Mouse (Mus musculus) heart, adult 2 months (tissue): ENCODE data around the gene Gm20388. TPM values are rescaled to one million over a fixed set of nuclear protein-coding genes. Genes with fewer than 3 reads are reported as not detected.

Source experiments
- DNase-seq, 2 experiments: peaks; one replicate each; pipeline ENCODE4 v3.0.0; 2021
- H3K27ac ChIP-seq: fragments of 200-600 bp; 2 replicates; pipeline ENCODE4 v1.8.1; 2022
- H3K27me3 ChIP-seq: fragments of 200-500 bp; 2 replicates; pipeline ENCODE4 v1.6.1; 2012; ENCODE audit warnings: mild to moderate bottlenecking, low read length, inconsistent platforms, mixed read lengths; ENCODE audit not compliant: control insufficient read depth, insufficient read depth
- H3K36me3 ChIP-seq: fragments of 200-500 bp; 2 replicates; pipeline ENCODE4 v1.6.1; 2012; ENCODE audit warnings: low read length, inconsistent platforms; ENCODE audit not compliant: control insufficient read depth, insufficient read depth
- H3K4me1 ChIP-seq: fragments of 200-500 bp; 2 replicates; pipeline ENCODE4 v1.6.1; 2011; ENCODE audit warnings: low read length; ENCODE audit not compliant: control insufficient read depth, insufficient read depth
- H3K4me3 ChIP-seq: fragments of 200-600 bp; 2 replicates; pipeline ENCODE4 v1.8.1; 2022
- H3K79me2 ChIP-seq: fragments of 200-500 bp; replicated peaks from 2 replicates; pipeline ENCODE4 v1.6.1; 2012; ENCODE audit warnings: mild to moderate bottlenecking, inconsistent platforms, low read length, moderate library complexity, mixed read lengths; ENCODE audit not compliant: control insufficient read depth, insufficient read depth
- H3K9ac ChIP-seq: fragments of 200-500 bp; 2 replicates; pipeline ENCODE4 v1.6.1; 2012; ENCODE audit warnings: low read depth, mild to moderate bottlenecking, control low read depth, inconsistent platforms, low read length, mixed read lengths
- CTCF ChIP-seq: fragments of 200-600 bp; IDR thresholded peaks from 2 replicates; pipeline ENCODE4 v1.8.1; 2022; ENCODE audit warnings: antibody characterized with exemption, mild to moderate bottlenecking, moderate library complexity
- EP300 ChIP-seq: fragments of 200-500 bp; IDR thresholded peaks from 2 replicates; pipeline ENCODE4 v1.6.1; 2011; ENCODE audit warnings: low read depth, low read length, control low read depth; ENCODE audit not compliant: insufficient read depth
- POLR2A ChIP-seq: fragments of 200-500 bp; IDR thresholded peaks from 2 replicates; pipeline ENCODE4 v1.6.1; 2011; ENCODE audit warnings: mild to moderate bottlenecking, low read depth, low read length, control low read depth; ENCODE audit not compliant: insufficient read depth
- WGBS: fragments of 180-500 bp; shearing (Covaris S2); methylation state at CpG from one replicate; pipeline ENCODE4 v1.1.7; 2018; 5-methylcytosine and 5-hydroxymethylcytosine counted together
- intact Hi-C: fragments of 180-260 bp; cut with DNase I; formaldehyde crosslinking; loops from one replicate; pipeline ENCODE4 v1.15.1; 2025
- polyA plus RNA-seq: library from polyadenylated mRNA; depleted of rRNA; stranded (reverse); fragments of >200 nt; gene quantifications from 2 replicates; pipeline ENCODE4 v1.2.3, GENCODE M21; 2012
- total RNA-seq, 2 experiments: library from RNA; stranded (reverse); gene quantifications; 2 replicates each; pipeline ENCODE4 v1.2.3; 2021

Gm20388 gene
- total and polyA plus RNA-seq, 3 experiments, result 1.8 to 32.3 TPM; not detected in 1

DNA sequence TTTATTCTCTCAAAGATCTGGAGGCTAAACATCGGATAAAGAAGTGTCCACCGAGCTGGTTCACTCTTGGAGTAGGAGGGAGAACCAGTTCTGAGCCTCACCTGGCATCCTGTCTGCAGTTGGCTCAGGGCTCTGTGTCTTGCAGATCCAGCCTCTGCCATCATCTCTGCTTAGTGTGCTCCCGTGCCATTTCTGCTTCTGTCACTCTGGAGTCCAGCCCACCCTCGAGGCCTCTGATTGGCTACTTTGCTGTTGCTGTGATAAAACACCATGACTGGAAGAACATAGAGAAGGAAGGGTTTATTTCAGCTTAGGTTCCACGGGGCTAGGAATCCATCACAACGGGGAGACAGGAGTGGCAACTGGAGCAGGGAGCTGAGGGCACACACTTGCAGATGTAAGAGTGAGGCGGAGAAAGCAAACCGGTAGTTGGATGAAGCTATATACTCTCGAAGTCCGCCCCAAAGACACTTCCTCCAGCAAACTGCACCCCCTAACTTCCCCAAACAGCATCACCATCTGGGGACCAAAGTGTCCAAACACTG, 1119.9 kb downstream of the Gm20388 start:
- DNase-seq, result no peak
- intact Hi-C loops, result no loop called here
- no peaks in the 10 kb centered on the region for H3K79me2 ChIP-seq
- H3K4me1 ChIP-seq, result peaks cover 5% of the 10 kb centered on the region
- no peak overlapping the region for H3K9ac ChIP-seq
- no peak overlapping the region for H3K4me3 ChIP-seq
- TF ChIP-seq EP300 (no peak), CTCF (no peak), POLR2A (no peak)
- 0 out of 2 replicates have a peak, but pooled peaks cover 2% of the 10 kb centered on the region for H3K27me3 ChIP-seq
- no peaks in the 10 kb centered on the region for H3K36me3 ChIP-seq
- no peak overlapping the region for H3K27ac ChIP-seq
- WGBS, result 61% methylated on average over 10 of the region's 10 CpGs

DNA sequence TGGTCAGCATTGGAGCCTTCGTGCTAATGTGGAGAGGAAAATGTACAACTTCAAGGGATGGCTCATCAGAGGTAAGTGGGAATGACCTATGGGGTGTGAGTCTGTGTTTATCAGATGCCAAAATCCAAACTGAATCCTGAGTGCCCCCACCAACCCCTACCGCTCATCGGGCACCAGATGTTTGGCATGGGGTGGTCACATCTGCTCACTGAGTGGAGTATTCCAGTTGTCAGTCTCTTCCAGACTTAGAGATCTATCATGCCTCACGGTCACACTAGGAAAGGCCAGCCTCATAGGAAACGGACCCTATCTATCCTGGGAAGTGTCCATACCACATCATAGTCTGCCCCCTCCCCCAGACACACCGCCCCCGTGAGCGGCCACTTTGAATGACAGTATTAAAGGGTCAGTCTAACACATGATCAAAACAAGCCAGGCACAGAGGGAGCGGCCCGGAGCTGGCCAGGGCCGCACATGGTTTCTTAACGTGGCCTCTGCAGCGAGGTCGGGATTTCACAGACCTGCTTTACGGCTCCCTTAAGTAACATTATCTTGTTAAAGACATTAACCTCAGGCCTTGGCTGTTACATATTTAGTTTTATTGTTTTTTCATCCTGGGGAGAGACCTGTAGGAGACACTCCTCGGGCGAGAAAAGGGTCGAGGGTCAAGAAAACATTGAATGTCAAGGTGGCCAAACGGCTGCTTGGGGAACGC, 1122.8 kb downstream of the Gm20388 start:
- Histone ChIP-seq H3K4me3 (no peak overlapping the region), H3K9ac (no peak overlapping the region), H3K79me2 (no peaks in the 10 kb centered on the region), H3K4me1 (peaks cover under 1% of the 10 kb centered on the region), H3K27ac (no peak overlapping the region), H3K36me3 (no peaks in the 10 kb centered on the region), H3K27me3 (0 out of 2 replicates have a peak, but pooled peaks cover 2% of the 10 kb centered on the region)
- no peak for DNase-seq
- TF ChIP-seq CTCF, result no peak
- no peak for TF ChIP-seq EP300
- TF ChIP-seq POLR2A, result no peak
- intact Hi-C loops, result no loop called here
- 84% methylated on average over 20 of the region's 20 CpGs for WGBS

DNA sequence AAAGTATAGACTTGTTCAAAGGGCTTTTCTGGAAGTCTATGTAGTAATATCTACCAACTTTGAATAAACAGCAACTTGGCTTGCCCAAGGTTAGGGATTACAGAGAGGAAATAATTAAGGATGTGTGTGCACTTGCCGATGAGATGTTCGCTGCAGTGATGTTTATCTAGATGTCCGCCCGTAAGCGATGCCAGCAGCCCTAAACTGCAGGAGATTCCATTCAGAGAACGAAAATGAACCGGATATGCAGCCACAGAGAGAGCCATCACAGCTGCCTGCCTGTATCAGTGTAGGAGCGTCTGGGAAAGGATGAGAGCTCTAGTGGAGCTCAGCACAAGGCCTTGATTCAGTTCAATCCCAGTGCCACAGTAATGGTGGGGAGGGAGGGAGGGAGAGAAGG, 1125.0 kb downstream of the Gm20388 start:
- Histone ChIP-seq H3K36me3 (no peaks in the 10 kb centered on the region), H3K4me3 (no peak overlapping the region), H3K27me3 (0 out of 2 replicates have a peak, but pooled peaks cover 2% of the 10 kb centered on the region), H3K79me2 (no peaks in the 10 kb centered on the region), H3K4me1 (no peaks in the 10 kb centered on the region), H3K27ac (no peak overlapping the region), H3K9ac (no peak overlapping the region)
- intact Hi-C loops, result no loop called here
- no peak for TF ChIP-seq EP300
- no peak for TF ChIP-seq POLR2A
- TF ChIP-seq CTCF, result no peak
- DNase-seq, result no peak
- WGBS, result 54% methylated on average over 8 of the region's 8 CpGs

DNA sequence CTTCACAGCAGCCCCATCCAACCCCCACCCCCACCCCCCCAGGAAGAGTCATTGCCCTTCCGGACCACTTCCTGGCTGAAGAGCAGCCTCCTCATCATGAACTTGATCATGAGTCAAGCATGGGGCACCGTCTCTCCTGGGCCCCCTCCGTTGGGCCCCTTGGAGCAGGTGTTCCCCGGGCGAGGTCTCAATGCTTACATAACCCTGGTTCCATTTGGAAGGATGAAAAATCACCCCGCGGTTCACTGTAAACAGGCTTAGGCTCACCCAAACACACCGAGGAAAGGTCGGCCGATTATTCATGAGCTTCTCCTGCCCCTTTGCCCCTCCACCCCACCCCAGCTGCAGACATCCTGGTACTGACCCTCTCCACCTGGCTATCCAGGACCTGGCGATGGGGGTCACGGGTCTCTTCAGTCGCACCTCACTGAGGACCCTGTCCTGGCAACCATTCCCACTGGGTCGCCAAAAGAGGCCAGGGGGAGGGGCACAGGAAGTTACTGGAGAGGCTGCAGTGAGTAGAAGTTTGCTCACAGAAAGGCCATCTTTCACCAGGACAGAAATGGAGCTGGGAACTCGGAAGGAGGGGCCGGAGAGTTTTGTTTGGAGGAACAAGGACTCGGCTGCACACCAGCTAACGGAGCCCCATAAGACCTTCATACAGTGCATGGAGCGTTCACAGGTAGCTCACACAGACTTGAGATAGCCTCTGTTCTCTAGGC, 1133.2 kb downstream of the Gm20388 start:
- Histone ChIP-seq H3K36me3 (no peaks in the 10 kb centered on the region), H3K27ac (no peak overlapping the region), H3K79me2 (no peaks in the 10 kb centered on the region), H3K4me1 (no peaks in the 10 kb centered on the region), H3K27me3 (no peaks in the 10 kb centered on the region; the same call in 1 of the 2 replicates), H3K4me3 (no peak overlapping the region), H3K9ac (no peak overlapping the region)
- intact Hi-C loops, result no loop called here
- DNase-seq, result no peak
- WGBS, result 59% methylated on average over 19 of the region's 19 CpGs
- no peak for TF ChIP-seq EP300
- TF ChIP-seq POLR2A, result no peak
- TF ChIP-seq CTCF, result no peak

GRCm38 (mm10) chr8:121047441-121047840, 1136.8 kb downstream of the Gm20388 start:
- TF ChIP-seq CTCF (peak; percentile 43), POLR2A (no peak), EP300 (no peak)
- H3K4me1 ChIP-seq, result no peaks in the 10 kb centered on the region
- intact Hi-C loops, result no loop called here
- 66% methylated on average over 9 of the region's 9 CpGs for WGBS
- no peak overlapping the region for H3K9ac ChIP-seq
- no peaks in the 10 kb centered on the region for H3K79me2 ChIP-seq
- no peak overlapping the region for H3K4me3 ChIP-seq
- H3K27ac ChIP-seq, result no peak overlapping the region
- no peak for DNase-seq
- no peaks in the 10 kb centered on the region for H3K36me3 ChIP-seq
- H3K27me3 ChIP-seq, result no peaks in the 10 kb centered on the region; the same call in 1 of the 2 replicates
